Mouse (Mus musculus): Measurements from ENCODE around the gene Rtl8a. TPM values are rescaled to one million over a fixed set of nuclear protein-coding genes. Genes with fewer than 3 reads are reported as not detected.
A peak's percentile ranks its signal among the peaks of the same experiment; 100 is the strongest.
"Not testable (repeated sequence)": the region's sequence is repeated elsewhere in the genome, so short reads cannot be mapped to it uniquely, and the experiment has no call there.

The Rtl8a gene
- 100 to 1,000 TPM; 138 to 140 TPM for total RNA-seq (2021)

- intact Hi-C loops (cut with DNase I) = not testable (repeated sequence)
- peak; percentile 80 to 82 for DNase-seq
These were observed at the start of gene Rtl8a for GRCm38 (mm10) chrX:53642980-53643961. TSS of gene Rtl8a (minus strand) at chrX:53643682.

GRCm38 (mm10) chrX:53693141-53693540, 49.7 kb upstream of the Rtl8a start:
- intact Hi-C loops (cut with DNase I) = no loop called here
- DNase-seq = no peak

GRCm38 (mm10) chrX:53692065-53692464, 48.6 kb upstream of the Rtl8a start:
- no peak for DNase-seq
- intact Hi-C loops (cut with DNase I) = no loop called here

- DNase-seq; intact Hi-C loops (cut with DNase I): not testable (repeated sequence)
These were observed 41.2 kb upstream of the Rtl8a start for GRCm38 (mm10) chrX:53684676-53685075.

- DNase-seq; intact Hi-C loops (cut with DNase I): not testable (repeated sequence)
These were observed 39.2 kb upstream of the Rtl8a start for GRCm38 (mm10) chrX:53682650-53683049.

GRCm38 (mm10) chrX:53676943-53677342, 33.5 kb upstream of the Rtl8a start:
- DNase-seq = peak; percentile 65 to 82
- intact Hi-C loops (cut with DNase I) = not testable (repeated sequence)

- intact Hi-C loops (cut with DNase I) = loop anchor here (5.0 kb wide), 1 partner anchor 63 kb away; the partner anchor contains the start of genes Gm14597 and Rtl8c
- DNase-seq = not testable (repeated sequence)
These were observed 27.2 kb upstream of the Rtl8a start for GRCm38 (mm10) chrX:53670696-53671095.

- intact Hi-C loops (cut with DNase I) = loop anchor here (5.0 kb wide), 1 partner anchor 63 kb away; the partner anchor contains the start of genes Gm14597 and Rtl8c
These were observed 26.8 kb upstream of the Rtl8a start, which contains the start of gene Rtl8b for GRCm38 (mm10) chrX:53670294-53670693. TSS of gene Rtl8b (minus strand) at chrX:53670408.

GRCm38 (mm10) chrX:53669557-53670270, 26.2 kb upstream of the Rtl8a start:
- DNase-seq = not testable (repeated sequence)
- intact Hi-C loops (cut with DNase I) = loop anchor here (5.0 kb wide), 1 partner anchor 62 kb away; the partner anchor contains the start of genes Gm14597 and Rtl8c

More at GRCm38 (mm10) chrX:53670294-53670693, 26.8 kb upstream of the Rtl8a start, which contains the start of gene Rtl8b:
- DNase-seq = peak; percentile 79

GRCm38 (mm10) chrX:53652917-53653316, 9.4 kb upstream of the Rtl8a start:
- intact Hi-C loops (cut with DNase I); DNase-seq: not testable (repeated sequence)

- intact Hi-C loops (cut with DNase I) = no loop called here
- DNase-seq = no peak
These were observed 2.4 kb upstream of the Rtl8a start for GRCm38 (mm10) chrX:53645885-53646284.

GRCm38 (mm10) chrX:53642604-53642979, 890 bp downstream of the Rtl8a start:
- DNase-seq; intact Hi-C loops (cut with DNase I): not testable (repeated sequence)

- not testable (repeated sequence) for DNase-seq
- intact Hi-C loops (cut with DNase I) = loop anchor here (2.0 kb wide), 1 partner anchor 37 kb away; no protein-coding TSS in a partner anchor
These were observed 5.4 kb downstream of the Rtl8a start for GRCm38 (mm10) chrX:53638107-53638506.

- DNase-seq; intact Hi-C loops (cut with DNase I): not testable (repeated sequence)
These were observed 32.1 kb downstream of the Rtl8a start for GRCm38 (mm10) chrX:53611395-53611794.

- DNase-seq = peak; percentile 59 to 69
- intact Hi-C loops (cut with DNase I) = no loop called here
These were observed 32.9 kb downstream of the Rtl8a start for GRCm38 (mm10) chrX:53610571-53610970.

GRCm38 (mm10) chrX:53608879-53609278, 34.6 kb downstream of the Rtl8a start, which contains the start of gene Gm14597:
TSS of gene Gm14597 (minus strand) at chrX:53608979.
- intact Hi-C loops (cut with DNase I) = loop anchor here (5.0 kb wide), 1 partner anchor 63 kb away; the partner anchor contains the start of gene Rtl8b
- DNase-seq = not testable (repeated sequence)

- intact Hi-C loops (cut with DNase I) = loop anchor here (5.0 kb wide), 1 partner anchor 64 kb away; the partner anchor contains the start of gene Rtl8b
- peak in 1 of 2 experiments; percentile 1 for DNase-seq
These were observed 35.2 kb downstream of the Rtl8a start for GRCm38 (mm10) chrX:53608122-53608813.

GRCm38 (mm10) chrX:53607242-53608121, 36.0 kb downstream of the Rtl8a start, which contains the start of gene Rtl8c:
TSS of gene Rtl8c (plus strand) at chrX:53608032.
- intact Hi-C loops (cut with DNase I) = loop anchor here (5.0 kb wide), 1 partner anchor 65 kb away; the partner anchor contains the start of gene Rtl8b
- peak; percentile 55 to 56 for DNase-seq

Measured in heart, postnatal 36 days (tissue).